Mouse (Mus musculus) spleen, adult 2 months (tissue): ENCODE results near the gene Atp23.

Experiments used
- CTCF ChIP-seq: fragments of 200-500 bp; IDR thresholded peaks from 2 replicates; pipeline ENCODE4 v1.5.1; 2011; ENCODE audit warnings: mild to moderate bottlenecking, inconsistent platforms; ENCODE audit not compliant: insufficient read depth, insufficient read length, insufficient replicate concordance; ENCODE audit errors: extremely low read depth
- POLR2A ChIP-seq: fragments of 200-500 bp; IDR thresholded peaks from 2 replicates; pipeline ENCODE4 v1.6.1; 2011; ENCODE audit warnings: low read depth, low read length, inconsistent platforms

GRCm38 (mm10) chr10:126905650-126906075, 4.5 kb upstream of the Atp23 start:
- TF ChIP-seq CTCF (no peak), POLR2A (peak; percentile 68)
